Mouse (Mus musculus) neural tube, embryonic 11.5 days (tissue): ENCODE results near the gene Tmem143. TPM values are rescaled to one million over a fixed set of nuclear protein-coding genes. Genes with fewer than 3 reads are reported as not detected.

Experiments used
- ATAC-seq: fragments of 200-750 bp; cut with Nextera tagmentation; 2 replicates; pipeline ENCODE4 v1.8.0; 2017; ENCODE audit warnings: moderate number of reproducible peaks, mild to moderate bottlenecking, moderate TSS enrichment, moderate library complexity; ENCODE audit not compliant: insufficient read depth, low FRiP score, low TSS enrichment
- DNase-seq: peaks from one replicate; pipeline ENCODE4 v3.0.0-alpha.2; 2015; ENCODE audit warnings: low spot score
- H3K27ac ChIP-seq: fragments of 300-500 bp; sonication (generic); 2 replicates; pipeline ENCODE4 v1.5.1; 2014; ENCODE audit warnings: low read depth, mild to moderate bottlenecking, low read length
- H3K27me3 ChIP-seq: fragments of 300-500 bp; sonication (generic); 2 replicates; pipeline ENCODE4 v1.6.1; 2014; ENCODE audit warnings: mild to moderate bottlenecking, low read length, mixed read lengths; ENCODE audit not compliant: control insufficient read depth, insufficient read depth
- H3K36me3 ChIP-seq: fragments of 300-500 bp; sonication (generic); 2 replicates; pipeline ENCODE4 v1.6.1; 2014; ENCODE audit warnings: mild to moderate bottlenecking, low read length, moderate library complexity, mixed read lengths; ENCODE audit not compliant: control insufficient read depth, insufficient read depth
- H3K4me1 ChIP-seq: fragments of 300-500 bp; sonication (generic); 2 replicates; pipeline ENCODE4 v1.6.1; 2014; ENCODE audit warnings: low read length, mixed read lengths; ENCODE audit not compliant: control insufficient read depth, insufficient read depth
- H3K4me2 ChIP-seq: fragments of 300-500 bp; sonication (generic); 2 replicates; pipeline ENCODE4 v1.6.1; 2014; ENCODE audit warnings: low read depth, mild to moderate bottlenecking, moderate library complexity
- H3K4me3 ChIP-seq: fragments of 300-500 bp; sonication (generic); 2 replicates; pipeline ENCODE4 v1.5.1; 2014; ENCODE audit warnings: low read depth, low read length
- H3K9ac ChIP-seq: fragments of 300-500 bp; sonication (generic); 2 replicates; pipeline ENCODE4 v1.6.1; 2014; ENCODE audit warnings: mild to moderate bottlenecking, low read length
- H3K9me3 ChIP-seq: fragments of 300-500 bp; sonication (generic); 2 replicates; pipeline ENCODE4 v1.6.1; 2016; ENCODE audit warnings: low read length; ENCODE audit not compliant: control insufficient read depth
- WGBS: fragments of 180-500 bp; shearing (Covaris S2); extraction: QIAGEN DNeasy Blood & Tissue Kit; methylation state at CpG from one replicate; pipeline ENCODE4 v1.1.7; 2014; 5-methylcytosine and 5-hydroxymethylcytosine counted together
- polyA plus RNA-seq: library from polyadenylated mRNA; unstranded; fragments of >200 nt; fragmentation: Nextera tagmentation; extraction: Ambion mirVana; gene quantifications from 2 replicates; pipeline ENCODE4 v1.2.1, GENCODE M21; 2014

Gene Tmem143
- polyA plus RNA-seq, 1 experiment from 2014 or later: 2.8 TPM

GRCm38 (mm10) chr7:45865925-45866910 lies 30.5 kb upstream of the Tmem143 start:
- ATAC-seq: peak; percentile 59
- peak overlapping the region; percentile 59 for H3K4me3 ChIP-seq
- H3K36me3 ChIP-seq: no peaks in the 10 kb centered on the region
- no peaks in the 10 kb centered on the region for H3K9me3 ChIP-seq
- peak overlapping the region; percentile 67 for H3K4me2 ChIP-seq
- peaks cover 36% of the 10 kb centered on the region for H3K27me3 ChIP-seq
- no peak overlapping the region for H3K27ac ChIP-seq
- peak overlapping the region; percentile 71 for H3K9ac ChIP-seq
- peak; percentile 96 for DNase-seq
- peaks cover 18% of the 10 kb centered on the region for H3K4me1 ChIP-seq
- 1% methylated on average over 113 of the region's 117 CpGs for WGBS

GRCm38 (mm10) chr7:45867871-45868270 lies 28.9 kb upstream of the Tmem143 start:
- peaks cover 37% of the 10 kb centered on the region for H3K27me3 ChIP-seq
- no peak overlapping the region for H3K4me3 ChIP-seq
- DNase-seq (no peak), ATAC-seq (no peak)
- no peak overlapping the region for H3K9ac ChIP-seq
- H3K4me2 ChIP-seq: no peak overlapping the region
- 13% methylated on average over 2 of the region's 2 CpGs for WGBS
- no peaks in the 10 kb centered on the region for H3K36me3 ChIP-seq
- H3K4me1 ChIP-seq: peaks cover 18% of the 10 kb centered on the region
- no peaks in the 10 kb centered on the region for H3K9me3 ChIP-seq
- no peak overlapping the region for H3K27ac ChIP-seq

GRCm38 (mm10) chr7:45869107-45869670 lies 27.6 kb upstream of the Tmem143 start:
- H3K9ac ChIP-seq: 0 out of 2 replicates have a peak overlapping the region, but pooled peaks have one; percentile 29
- 5% methylated on average over 8 of the region's 8 CpGs for WGBS
- no peaks in the 10 kb centered on the region for H3K36me3 ChIP-seq
- peaks cover 25% of the 10 kb centered on the region for H3K4me1 ChIP-seq
- H3K4me2 ChIP-seq: peak overlapping the region; percentile 51
- DNase-seq (no peak), ATAC-seq (no peak)
- H3K27ac ChIP-seq: no peak overlapping the region
- H3K4me3 ChIP-seq: no peak overlapping the region
- no peaks in the 10 kb centered on the region for H3K9me3 ChIP-seq
- peaks cover 37% of the 10 kb centered on the region for H3K27me3 ChIP-seq

- Histone ChIP-seq H3K9me3 (no peaks in the 10 kb centered on the region), H3K27me3 (peaks cover 37% of the 10 kb centered on the region), H3K27ac (no peak overlapping the region), H3K4me2 (peak overlapping the region; percentile 51), H3K4me3 (no peak overlapping the region), H3K4me1 (peaks cover 25% of the 10 kb centered on the region), H3K9ac (peak overlapping the region; percentile 29; the same call in 1 of the 2 replicates), H3K36me3 (no peaks in the 10 kb centered on the region)
- 2% methylated on average over 13 of the region's 14 CpGs for WGBS
- no peak for DNase-seq
- ATAC-seq: no peak
These were observed 27.0 kb upstream of the Tmem143 start for GRCm38 (mm10) chr7:45869787-45870186.

GRCm38 (mm10) chr7:45870282-45871058 lies 26.3 kb upstream of the Tmem143 start:
- ATAC-seq (no peak), DNase-seq (peak; percentile 57)
- no peaks in the 10 kb centered on the region for H3K9me3 ChIP-seq
- H3K4me3 ChIP-seq: peak overlapping the region; percentile 28
- H3K9ac ChIP-seq: peak overlapping the region; percentile 44
- H3K36me3 ChIP-seq: no peaks in the 10 kb centered on the region
- H3K4me2 ChIP-seq: peak overlapping the region; percentile 51
- H3K27me3 ChIP-seq: peaks cover 37% of the 10 kb centered on the region
- 1% methylated on average over 30 of the region's 30 CpGs for WGBS
- peaks cover 25% of the 10 kb centered on the region for H3K4me1 ChIP-seq
- H3K27ac ChIP-seq: no peak overlapping the region

- ATAC-seq (peak; percentile 67), DNase-seq (peak; percentile 91)
- Histone ChIP-seq H3K36me3 (peaks cover 6% of the 10 kb centered on the region), H3K27ac (peak within 1 kb of the TSS; percentile 45), H3K4me1 (peaks cover 25% of the 10 kb centered on the region), H3K4me3 (peak within 1 kb of the TSS; percentile 88), H3K9ac (peak within 1 kb of the TSS; percentile 95), H3K27me3 (peaks cover 34% of the 10 kb centered on the region), H3K9me3 (no peaks in the 10 kb centered on the region), H3K4me2 (peak within 1 kb of the TSS; percentile 75)
- WGBS: under 1% methylated on average over 18 of the region's 18 CpGs
These were observed 24.1 kb upstream of the Tmem143 start, which contains the start of gene Kdelr1 for GRCm38 (mm10) chr7:45872624-45873023. Gene Kdelr1 (plus strand): TSS chr7:45872772.

GRCm38 (mm10) chr7:45873061-45873947 lies 23.4 kb upstream of the Tmem143 start:
- H3K36me3 ChIP-seq: peaks cover 6% of the 10 kb centered on the region
- H3K27me3 ChIP-seq: peaks cover 28% of the 10 kb centered on the region
- WGBS: 3% methylated on average over 28 of the region's 28 CpGs
- ATAC-seq (peak; percentile 28), DNase-seq (peak; percentile 66)
- peak overlapping the region; percentile 95 for H3K9ac ChIP-seq
- peaks cover 19% of the 10 kb centered on the region for H3K4me1 ChIP-seq
- peak overlapping the region; percentile 75 for H3K4me2 ChIP-seq
- H3K9me3 ChIP-seq: no peaks in the 10 kb centered on the region
- H3K27ac ChIP-seq: peak overlapping the region; percentile 45
- H3K4me3 ChIP-seq: peak overlapping the region; percentile 88
